Mouse (Mus musculus) layer of hippocampus, postnatal 10 days (tissue): ENCODE data around the gene Ireb2. TPM values are rescaled to one million over a fixed set of nuclear protein-coding genes. Genes with fewer than 3 reads are reported as not detected.

Experiments
- total RNA-seq, 2 experiments: library from RNA; stranded (reverse); gene quantifications; 2 replicates each; pipeline ENCODE4 v1.2.3; 2021

Ireb2 gene
- total RNA-seq, 2 experiments from 2014 or later: 74.6 to 78.2 TPM

Other genes starting within 250 kb of the Ireb2 start
- gene Acsbg1, start 201.9 kb upstream of the Ireb2 start, total RNA-seq: 10 to 100 TPM; 85.1 to 89.1 TPM
- gene Dnaja4, start 164.9 kb upstream of the Ireb2 start, total RNA-seq: 10 to 100 TPM; 17.1 TPM
- gene Wdr61, start 129.3 kb upstream of the Ireb2 start, total RNA-seq: 10 to 100 TPM; 53.4 to 53.9 TPM
- gene Crabp1, start 99.0 kb upstream of the Ireb2 start, total RNA-seq: 1 to 10 TPM; 5.5 to 5.7 TPM
- 1 to 10 TPM; 1.9 to 2.2 TPM for gene Hykk, start 53.5 kb downstream of the Ireb2 start, total RNA-seq
- 100 to 1,000 TPM; 159 to 168 TPM for gene Psma4, start 87.0 kb downstream of the Ireb2 start, total RNA-seq
- gene AY074887, start 87.2 kb downstream of the Ireb2 start, total RNA-seq: under 1 TPM in 1 of 2 experiments, not detected in 1; 0.47 TPM
- gene Chrna5, start 117.1 kb downstream of the Ireb2 start, total RNA-seq: 10 to 100 TPM; 16.1 to 18.4 TPM
- gene Chrna3, start 162.8 kb downstream of the Ireb2 start, total RNA-seq: 1 to 10 TPM; 1.2 to 1.7 TPM
- gene Chrnb4, start 185.0 kb downstream of the Ireb2 start, total RNA-seq: under 1 TPM in 1 of 2 experiments, not detected in 1; 0.11 TPM